Mouse (Mus musculus) thymus, postnatal 14 days (tissue): ENCODE data around the gene Ormdl3.
"Not testable (repeated sequence)": the region's sequence is repeated elsewhere in the genome, so short reads cannot be mapped to it uniquely, and the experiment has no call there.

ENCODE experiments used
- DNase-seq: peaks from one replicate; pipeline ENCODE4 v3.0.0; 2021

Gene Ormdl3

GRCm38 (mm10) chr11:98586892-98587563 is at the start of gene Ormdl3:
Gene Ormdl3, minus strand, starts transcription at chr11:98587368.
- DNase-seq: peak; percentile 99

- DNase-seq: peak; percentile 58
Observed at GRCm38 (mm10) chr11:98635312-98635970, 48.3 kb upstream of the Ormdl3 start.

- DNase-seq: no peak
Observed at GRCm38 (mm10) chr11:98630646-98631045, 43.5 kb upstream of the Ormdl3 start.

GRCm38 (mm10) chr11:98628706-98629105 is 41.5 kb upstream of the Ormdl3 start:
- DNase-seq: no peak

- DNase-seq: no peak
Observed at GRCm38 (mm10) chr11:98625611-98626410, 38.6 kb upstream of the Ormdl3 start, which contains the start of the genes Gm12355 and Gsdma3. Gene Gm12355, minus strand, starts transcription at chr11:98625661. Gene Gsdma3, plus strand, starts transcription at chr11:98626360.

- not testable (repeated sequence) for DNase-seq
Observed at GRCm38 (mm10) chr11:98624381-98624780, 37.2 kb upstream of the Ormdl3 start.

GRCm38 (mm10) chr11:98623981-98624380 is 36.8 kb upstream of the Ormdl3 start:
- not testable (repeated sequence) for DNase-seq

- no peak for DNase-seq
Observed at GRCm38 (mm10) chr11:98620791-98621190, 33.6 kb upstream of the Ormdl3 start.

GRCm38 (mm10) chr11:98606763-98607162 is 19.6 kb upstream of the Ormdl3 start:
- peak; percentile 58 for DNase-seq

GRCm38 (mm10) chr11:98604911-98605310 is 17.7 kb upstream of the Ormdl3 start:
- not testable (repeated sequence) for DNase-seq

- DNase-seq: peak; percentile 31
Observed at GRCm38 (mm10) chr11:98603953-98604352, 16.8 kb upstream of the Ormdl3 start.

- DNase-seq: peak; percentile 65
Observed at GRCm38 (mm10) chr11:98602090-98602690, 15.0 kb upstream of the Ormdl3 start.

- DNase-seq: no peak
Observed at GRCm38 (mm10) chr11:98599291-98599690, 12.1 kb upstream of the Ormdl3 start.

GRCm38 (mm10) chr11:98598851-98599290 is 11.7 kb upstream of the Ormdl3 start:
- no peak for DNase-seq

GRCm38 (mm10) chr11:98597991-98598390 is 10.8 kb upstream of the Ormdl3 start, which contains the start of gene Lrrc3c:
Gene Lrrc3c, plus strand, starts transcription at chr11:98598291.
- DNase-seq: no peak

GRCm38 (mm10) chr11:98597363-98597762 is 10.2 kb upstream of the Ormdl3 start:
- DNase-seq: peak; percentile 85

GRCm38 (mm10) chr11:98595955-98596354 is 8.8 kb upstream of the Ormdl3 start:
- no peak for DNase-seq

GRCm38 (mm10) chr11:98595473-98595872 is 8.3 kb upstream of the Ormdl3 start:
- no peak for DNase-seq

GRCm38 (mm10) chr11:98595021-98595420 is 7.9 kb upstream of the Ormdl3 start:
- peak; percentile 50 for DNase-seq

GRCm38 (mm10) chr11:98590548-98591445 is 3.6 kb upstream of the Ormdl3 start:
- DNase-seq: no peak

GRCm38 (mm10) chr11:98589306-98589705 is 2.1 kb upstream of the Ormdl3 start:
- no peak for DNase-seq

- no peak for DNase-seq
Observed at GRCm38 (mm10) chr11:98588833-98589281, 1.7 kb upstream of the Ormdl3 start.
